Comparison of ENCODE assay signal across 1 mouse cellular context in genomic region chr1:36690671-36691235, GRCm38 (mm10).
TF ChIP-seq lines count a peak whose summit lies in the region.

No protein-coding gene starts in this region.

TF ChIP-seq in MEL, 35 proteins besides CTCF, POLR2A, EP300 and RAD21 (continued from another document):
- TF ChIP-seq TAL1 (IDR thresholded peaks at IDR 0.05; ENCODE audit: low read length) (no peak), MXI1 (IDR thresholded peaks at IDR 0.05; ENCODE audit: low read depth, low read length) (no peak), HCFC1 (IDR thresholded peaks at IDR 0.05; ENCODE audit: low read depth, low read length) (no peak), MYB (IDR thresholded peaks at IDR 0.05; ENCODE audit: low read depth, low read length) (no peak), USF2 (IDR thresholded peaks at IDR 0.05; ENCODE audit: borderline replicate concordance in 1 of 2, insufficient read depth in 1 of 2, low read depth in 1 of 2, low read length in 2 of 2) (no peak), MAX (IDR thresholded peaks at IDR 0.05; ENCODE audit: low read length) (no peak), SIN3A (IDR thresholded peaks at IDR 0.05; ENCODE audit: low read length) (no peak), UBTF (IDR thresholded peaks at IDR 0.05; ENCODE audit: borderline replicate concordance, insufficient read depth, low read depth, low read length) (no peak)
